Mouse (Mus musculus): Measurements from ENCODE around the gene Idnk. TPM values are rescaled to one million over a fixed set of nuclear protein-coding genes. Genes with fewer than 3 reads are reported as not detected.
A peak's percentile ranks its signal among the peaks of the same experiment; 100 is the strongest.

Idnk gene
- 35.7 and 39.0 TPM in 2 replicates for polyA plus RNA-seq (2014; fragmentation: Nextera tagmentation; extraction: Ambion mirVana)

- Histone ChIP-seq H3K4me2 (ENCODE audit: low read length) (peak within 1 kb of the TSS; percentile 84), H3K4me3 (ENCODE audit: low read depth, low read length) (peak within 1 kb of the TSS; percentile 73), H3K4me1 (replicated peaks; ENCODE audit: control insufficient read depth, insufficient read depth, low read length) (no peaks in the 10 kb centered on the region), H3K9me3 (ENCODE audit: control insufficient read depth, low read length) (0 out of 2 replicates have a peak, but pooled peaks cover 2% of the 10 kb centered on the region), H3K27ac (ENCODE audit: low read depth) (0 out of 2 replicates have a peak within 1 kb of the TSS, but pooled peaks have one; percentile 6), H3K27me3 (replicated peaks; ENCODE audit: control insufficient read depth, insufficient read depth, low read length) (no peaks in the 10 kb centered on the region), H3K36me3 (ENCODE audit: control insufficient read depth, insufficient read depth, low read length) (peaks cover 14% of the 10 kb centered on the region), H3K9ac (ENCODE audit: low read length) (peak within 1 kb of the TSS; percentile 68)
- peak; percentile 95 for DNase-seq (ENCODE audit: low spot score)
- peak; percentile 84 for ATAC-seq (replicated peaks; ENCODE audit: low FRiP score, low TSS enrichment, low read depth)
- WGBS: under 1% methylated on average over 30 of the region's 30 CpGs
Measured at GRCm38 (mm10) chr13:58157447-58158098, at the start of gene Idnk. TSS of gene Idnk (plus strand) at chr13:58157649.

DNA sequence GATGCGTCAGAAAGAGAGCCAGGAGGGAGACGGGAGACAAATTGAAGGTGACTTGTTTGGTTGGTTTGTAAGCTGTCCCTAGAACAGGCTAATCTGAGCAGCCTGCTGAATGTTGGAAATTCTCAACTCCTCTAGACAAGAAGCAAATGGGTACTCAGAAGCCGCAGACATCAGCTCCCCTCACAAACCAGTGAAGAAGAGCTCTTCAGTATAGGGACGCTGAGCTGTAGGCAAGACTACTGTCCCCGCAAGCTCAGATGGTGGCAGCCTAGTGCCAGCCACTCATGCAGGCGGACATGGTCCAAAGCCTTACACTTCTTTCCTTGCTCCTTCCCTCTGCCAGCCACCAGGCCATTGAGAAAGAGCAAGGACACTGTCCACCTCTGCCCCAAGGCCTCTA is 46.1 kb upstream of the Idnk start:
- H3K27ac ChIP-seq (ENCODE audit: low read depth): no peak overlapping the region
- H3K36me3 ChIP-seq (ENCODE audit: control insufficient read depth, insufficient read depth, low read length): no peaks in the 10 kb centered on the region
- ATAC-seq (replicated peaks; ENCODE audit: low FRiP score, low TSS enrichment, low read depth) (no peak), DNase-seq (ENCODE audit: low spot score) (no peak)
- no peak overlapping the region for H3K4me2 ChIP-seq (ENCODE audit: low read length)
- WGBS: 92% methylated on average over 6 of the region's 6 CpGs
- H3K27me3 ChIP-seq (replicated peaks; ENCODE audit: control insufficient read depth, insufficient read depth, low read length): no peaks in the 10 kb centered on the region
- no peaks in the 10 kb centered on the region for H3K9me3 ChIP-seq (ENCODE audit: control insufficient read depth, low read length)
- H3K4me3 ChIP-seq (ENCODE audit: low read depth, low read length): no peak overlapping the region
- H3K9ac ChIP-seq (ENCODE audit: low read length): no peak overlapping the region
- H3K4me1 ChIP-seq (replicated peaks; ENCODE audit: control insufficient read depth, insufficient read depth, low read length): peaks cover 18% of the 10 kb centered on the region

- no peak for ATAC-seq (replicated peaks; ENCODE audit: low FRiP score, low TSS enrichment, low read depth)
- Histone ChIP-seq H3K4me1 (replicated peaks; ENCODE audit: control insufficient read depth, insufficient read depth, low read length) (peaks cover 18% of the 10 kb centered on the region), H3K36me3 (ENCODE audit: control insufficient read depth, insufficient read depth, low read length) (no peaks in the 10 kb centered on the region), H3K4me3 (ENCODE audit: low read depth, low read length) (peak overlapping the region; percentile 62), H3K27ac (ENCODE audit: low read depth) (no peak overlapping the region), H3K27me3 (replicated peaks; ENCODE audit: control insufficient read depth, insufficient read depth, low read length) (no peaks in the 10 kb centered on the region), H3K9me3 (ENCODE audit: control insufficient read depth, low read length) (no peaks in the 10 kb centered on the region), H3K9ac (ENCODE audit: low read length) (peak overlapping the region; percentile 59; the same call in 1 of the 2 replicates), H3K4me2 (ENCODE audit: low read length) (peak overlapping the region; percentile 90)
- WGBS: 65% methylated on average over 10 of the region's 10 CpGs
- DNase-seq (ENCODE audit: low spot score): no peak
Measured at GRCm38 (mm10) chr13:58112191-58112590, 45.3 kb upstream of the Idnk start.

DNA sequence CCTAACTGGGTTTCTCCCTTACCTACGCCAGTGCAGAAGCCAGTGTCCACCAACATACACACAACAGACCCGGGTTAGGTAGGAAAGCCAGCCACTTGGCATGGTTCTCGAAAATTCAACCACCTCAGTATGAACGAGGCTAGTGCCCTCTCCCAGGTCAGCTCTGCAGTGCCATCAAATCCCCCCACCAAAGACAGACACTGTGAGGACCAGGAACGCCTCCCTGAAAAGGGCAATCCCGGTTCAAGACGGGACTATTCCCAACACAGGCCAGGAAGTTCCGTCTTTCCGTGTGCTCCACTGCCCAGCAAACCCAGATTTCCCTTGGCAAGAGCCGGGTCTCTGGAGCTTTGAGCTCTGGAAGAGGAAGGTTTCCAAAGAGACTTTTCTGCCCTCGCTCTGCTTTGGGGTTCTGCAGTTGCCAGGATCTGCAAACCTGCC is 44.8 kb upstream of the Idnk start:
- H3K27me3 ChIP-seq (replicated peaks; ENCODE audit: control insufficient read depth, insufficient read depth, low read length): no peaks in the 10 kb centered on the region
- peak overlapping the region; percentile 90 for H3K4me2 ChIP-seq (ENCODE audit: low read length)
- H3K9ac ChIP-seq (ENCODE audit: low read length): peak overlapping the region; percentile 59
- no peaks in the 10 kb centered on the region for H3K36me3 ChIP-seq (ENCODE audit: control insufficient read depth, insufficient read depth, low read length)
- no peaks in the 10 kb centered on the region for H3K9me3 ChIP-seq (ENCODE audit: control insufficient read depth, low read length)
- peaks cover 18% of the 10 kb centered on the region for H3K4me1 ChIP-seq (replicated peaks; ENCODE audit: control insufficient read depth, insufficient read depth, low read length)
- peak overlapping the region; percentile 62 for H3K4me3 ChIP-seq (ENCODE audit: low read depth, low read length)
- DNase-seq (ENCODE audit: low spot score): peak; percentile 62
- WGBS: 12% methylated on average over 11 of the region's 11 CpGs
- ATAC-seq (replicated peaks; ENCODE audit: low FRiP score, low TSS enrichment, low read depth): no peak
- 0 out of 2 replicates have a peak overlapping the region, but pooled peaks have one; percentile 69 for H3K27ac ChIP-seq (ENCODE audit: low read depth)

DNA sequence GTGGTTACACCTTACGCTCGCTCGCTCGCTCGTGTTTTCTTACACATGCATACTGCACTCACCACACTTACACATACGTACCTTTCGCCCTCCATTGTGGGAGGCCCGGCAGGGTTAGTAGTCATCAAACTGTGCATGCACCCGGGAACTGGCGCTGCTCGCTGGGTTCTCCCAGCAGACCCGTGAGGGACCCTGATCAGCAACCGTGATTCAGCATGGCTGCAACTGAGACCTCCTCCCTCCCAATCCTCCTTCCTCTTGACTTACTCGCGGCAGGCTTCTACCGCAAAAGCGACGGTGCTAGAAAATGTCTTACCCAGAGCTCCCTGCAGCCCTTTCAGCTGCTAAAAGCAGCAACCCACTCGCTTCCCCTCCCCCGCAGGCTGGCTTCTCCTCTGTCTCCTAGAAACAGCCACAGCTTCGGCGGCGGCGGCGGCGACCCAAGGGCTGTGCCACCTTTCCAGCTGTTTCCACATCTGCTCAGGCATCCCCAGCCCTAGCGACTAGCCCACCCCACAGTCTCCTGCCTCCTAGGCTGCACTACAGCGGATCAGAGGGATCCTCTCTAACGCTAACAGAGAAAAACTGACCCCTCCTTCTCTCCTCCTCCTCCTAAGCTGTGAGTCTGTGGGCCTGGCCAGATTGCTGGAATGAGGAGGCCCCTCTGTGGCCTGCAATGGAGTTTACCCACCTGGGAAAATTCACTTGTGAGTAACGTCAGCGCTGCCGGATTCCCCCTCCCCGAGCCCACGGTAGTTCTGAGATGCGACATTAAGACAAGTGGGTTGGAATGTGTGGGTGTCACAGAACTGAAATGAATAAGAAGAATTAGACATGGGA is 44.2 kb upstream of the Idnk start, which contains the start of gene Klhl3:
TSS of gene Klhl3 (minus strand) at position 532 of the 840 bp plus-strand sequence.
- H3K9me3 ChIP-seq (ENCODE audit: control insufficient read depth, low read length): no peaks in the 10 kb centered on the region
- peak within 1 kb of the TSS; percentile 90 for H3K4me2 ChIP-seq (ENCODE audit: low read length)
- H3K4me3 ChIP-seq (ENCODE audit: low read depth, low read length): peak within 1 kb of the TSS; percentile 62
- no peaks in the 10 kb centered on the region for H3K36me3 ChIP-seq (ENCODE audit: control insufficient read depth, insufficient read depth, low read length)
- peak within 1 kb of the TSS; percentile 59 for H3K9ac ChIP-seq (ENCODE audit: low read length)
- H3K4me1 ChIP-seq (replicated peaks; ENCODE audit: control insufficient read depth, insufficient read depth, low read length): peaks cover 18% of the 10 kb centered on the region
- ATAC-seq (replicated peaks; ENCODE audit: low FRiP score, low TSS enrichment, low read depth) (peak; percentile 79), DNase-seq (ENCODE audit: low spot score) (peak; percentile 89)
- H3K27me3 ChIP-seq (replicated peaks; ENCODE audit: control insufficient read depth, insufficient read depth, low read length): no peaks in the 10 kb centered on the region
- WGBS: under 1% methylated on average over 35 of the region's 35 CpGs
- peak within 1 kb of the TSS; percentile 69 for H3K27ac ChIP-seq (ENCODE audit: low read depth)

- Histone ChIP-seq H3K36me3 (ENCODE audit: control insufficient read depth, insufficient read depth, low read length) (no peaks in the 10 kb centered on the region), H3K4me1 (replicated peaks; ENCODE audit: control insufficient read depth, insufficient read depth, low read length) (peaks cover 18% of the 10 kb centered on the region), H3K9ac (ENCODE audit: low read length) (no peak overlapping the region), H3K4me2 (ENCODE audit: low read length) (no peak overlapping the region), H3K9me3 (ENCODE audit: control insufficient read depth, low read length) (no peaks in the 10 kb centered on the region), H3K27ac (ENCODE audit: low read depth) (no peak overlapping the region), H3K4me3 (ENCODE audit: low read depth, low read length) (no peak overlapping the region), H3K27me3 (replicated peaks; ENCODE audit: control insufficient read depth, insufficient read depth, low read length) (no peaks in the 10 kb centered on the region)
- ATAC-seq (replicated peaks; ENCODE audit: low FRiP score, low TSS enrichment, low read depth) (0 out of 2 replicates have a peak, but pooled peaks have one; percentile 12), DNase-seq (ENCODE audit: low spot score) (peak; percentile 68)
- WGBS: 21% methylated on average over 13 of the region's 13 CpGs
Measured at GRCm38 (mm10) chr13:58115227-58115626, 42.2 kb upstream of the Idnk start.

DNA sequence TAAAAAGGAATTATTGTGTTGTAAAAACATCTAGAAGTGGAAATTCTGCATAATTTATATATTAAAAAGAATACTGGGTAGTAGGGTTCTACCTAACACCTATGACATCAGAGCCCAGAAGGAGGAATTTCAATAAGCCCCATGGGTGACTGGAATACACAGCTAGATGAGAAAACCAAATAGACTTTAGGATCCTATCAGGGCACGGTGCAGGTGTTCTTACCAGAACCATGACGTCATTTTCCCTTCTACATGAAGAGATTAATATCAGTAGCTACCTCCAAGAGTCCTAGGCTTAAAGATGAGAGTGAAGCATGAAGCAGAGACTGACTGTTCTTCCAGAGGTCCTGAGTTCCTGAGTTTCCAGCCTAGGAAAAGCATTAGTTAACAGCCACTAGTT is 40.6 kb upstream of the Idnk start:
- Histone ChIP-seq H3K4me3 (ENCODE audit: low read depth, low read length) (no peak overlapping the region), H3K9ac (ENCODE audit: low read length) (no peak overlapping the region), H3K27ac (ENCODE audit: low read depth) (no peak overlapping the region), H3K4me1 (replicated peaks; ENCODE audit: control insufficient read depth, insufficient read depth, low read length) (peaks cover 18% of the 10 kb centered on the region), H3K9me3 (ENCODE audit: control insufficient read depth, low read length) (no peaks in the 10 kb centered on the region), H3K27me3 (replicated peaks; ENCODE audit: control insufficient read depth, insufficient read depth, low read length) (no peaks in the 10 kb centered on the region), H3K4me2 (ENCODE audit: low read length) (no peak overlapping the region), H3K36me3 (ENCODE audit: control insufficient read depth, insufficient read depth, low read length) (no peaks in the 10 kb centered on the region)
- no peak for DNase-seq (ENCODE audit: low spot score)
- no peak for ATAC-seq (replicated peaks; ENCODE audit: low FRiP score, low TSS enrichment, low read depth)
- whole genome bisulfite sequencing: 88% methylated on average over 2 of the region's 2 CpGs

GRCm38 (mm10) chr13:58117318-58118017 is 40.0 kb upstream of the Idnk start:
- H3K36me3 ChIP-seq (ENCODE audit: control insufficient read depth, insufficient read depth, low read length): no peaks in the 10 kb centered on the region
- peaks cover 14% of the 10 kb centered on the region for H3K4me1 ChIP-seq (replicated peaks; ENCODE audit: control insufficient read depth, insufficient read depth, low read length)
- H3K4me2 ChIP-seq (ENCODE audit: low read length): no peak overlapping the region
- no peak overlapping the region for H3K4me3 ChIP-seq (ENCODE audit: low read depth, low read length)
- H3K9me3 ChIP-seq (ENCODE audit: control insufficient read depth, low read length): no peaks in the 10 kb centered on the region
- H3K9ac ChIP-seq (ENCODE audit: low read length): no peak overlapping the region
- DNase-seq (ENCODE audit: low spot score): no peak
- 67% methylated on average over 8 of the region's 8 CpGs for WGBS
- ATAC-seq (replicated peaks; ENCODE audit: low FRiP score, low TSS enrichment, low read depth): no peak
- no peaks in the 10 kb centered on the region for H3K27me3 ChIP-seq (replicated peaks; ENCODE audit: control insufficient read depth, insufficient read depth, low read length)
- no peak overlapping the region for H3K27ac ChIP-seq (ENCODE audit: low read depth)
